ENCODE assay signal across 9 mouse cellular contexts in the genomic region with DNA sequence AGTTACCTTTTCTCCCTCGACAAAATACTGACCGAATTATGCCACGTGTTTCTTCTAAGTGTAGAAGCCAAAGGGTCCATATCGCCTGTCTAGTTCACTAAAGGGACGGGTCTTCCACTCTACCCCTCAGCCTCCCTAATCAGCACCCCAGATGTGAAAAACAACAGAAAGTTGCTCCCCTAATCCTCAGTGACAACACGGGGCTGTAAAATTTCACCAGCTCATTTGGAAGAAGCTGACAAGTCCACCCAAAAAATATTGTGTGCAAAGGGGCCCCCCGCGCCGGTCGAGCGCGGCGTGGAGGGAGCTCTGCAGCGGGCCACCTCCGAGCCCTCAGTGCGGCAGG. TPM values are rescaled to one million over a fixed set of nuclear protein-coding genes. Genes with fewer than 3 reads are reported as not detected.
DNase-seq lines count a peak whose midpoint lies in the region; ATAC-seq and TF ChIP-seq lines count a peak whose summit lies in the region.
"Had no signal": no experiment of that assay in that cellular context is flagged by ENCODE, and none has a peak within 500 bp of the region (broad histone marks: within the 10 kb centered on the region; RNA-seq: fewer than 3 reads in every experiment).

No protein-coding gene starts in this region.

- WGBS in heart, embryonic 15.5 days = 10% methylated on average over 16 of the region's 16 CpGs
- WGBS in hindbrain, embryonic 13.5 days = 31% methylated on average over 16 of the region's 16 CpGs
- 21% methylated on average over 16 of the region's 16 CpGs for WGBS in midbrain, embryonic 14.5 days

- H3K4me3 ChIP-seq in heart, embryonic 15.5 days = peak overlapping the region; percentile 62
- peak overlapping the region; percentile 46; the same call in 1 of the 2 replicates for H3K4me3 ChIP-seq in cortical plate, adult 2 months (ENCODE audit: insufficient read depth, low read length)
- peak overlapping the region; percentile 55 for H3K4me3 ChIP-seq in hindbrain, embryonic 13.5 days
- peak overlapping the region; percentile 51 for H3K4me3 ChIP-seq in midbrain, embryonic 14.5 days (replicated peaks; ENCODE audit: low read depth, low read length)

- no peak overlapping the region for H3K27ac ChIP-seq in heart, embryonic 15.5 days
- H3K27ac ChIP-seq in cortical plate, adult 2 months (ENCODE audit: insufficient read depth, low read length) = no peak overlapping the region
- peak overlapping the region; percentile 82 for H3K27ac ChIP-seq in hindbrain, embryonic 13.5 days
- peak overlapping the region; percentile 85 for H3K27ac ChIP-seq in midbrain, embryonic 14.5 days (replicated peaks; ENCODE audit: low read depth, low read length)

- peaks cover 15% of the 10 kb centered on the region for H3K27me3 ChIP-seq in heart, embryonic 15.5 days
- no peaks in the 10 kb centered on the region for H3K27me3 ChIP-seq in hindbrain, embryonic 13.5 days
- no peaks in the 10 kb centered on the region for H3K27me3 ChIP-seq in midbrain, embryonic 14.5 days (ENCODE audit: control insufficient read depth, insufficient read depth, low read length)

- TF ChIP-seq CTCF in cortical plate, adult 2 months (IDR thresholded peaks at IDR 0.05; ENCODE audit: extremely low read depth, insufficient read depth, low read length) = no peak

- intact Hi-C loops in heart, postnatal 36 days (cut with DNase I) = no loop called here

- no peaks in the 10 kb centered on the region for H3K9me3 ChIP-seq in heart, embryonic 15.5 days (replicated peaks)
- no peaks in the 10 kb centered on the region for H3K9me3 ChIP-seq in hindbrain, embryonic 13.5 days
- no peaks in the 10 kb centered on the region for H3K9me3 ChIP-seq in midbrain, embryonic 14.5 days (ENCODE audit: control insufficient read depth, low read length)

- H3K9ac ChIP-seq in heart, embryonic 15.5 days = peak overlapping the region; percentile 44
- H3K9ac ChIP-seq in hindbrain, embryonic 13.5 days = peak overlapping the region; percentile 75
- H3K9ac ChIP-seq in midbrain, embryonic 14.5 days (replicated peaks; ENCODE audit: low read length) = peak overlapping the region; percentile 69; the same call in 1 of the 2 replicates

- ATAC-seq in heart, embryonic 15.5 days (replicated peaks; ENCODE audit: insufficient number of reproducible peaks, insufficient read depth, low FRiP score, low read depth) = no peak
- ATAC-seq in hindbrain, embryonic 13.5 days (ENCODE audit: low FRiP score) = peak; percentile 38
- ATAC-seq in midbrain, embryonic 14.5 days (ENCODE audit: low FRiP score, low TSS enrichment) = peak; percentile 5; the same call in 1 of the 2 replicates

- peak overlapping the region; percentile 75 for H3K4me2 ChIP-seq in heart, embryonic 15.5 days
- H3K4me2 ChIP-seq in hindbrain, embryonic 13.5 days = peak overlapping the region; percentile 56
- H3K4me2 ChIP-seq in midbrain, embryonic 14.5 days (ENCODE audit: low read length) = peak overlapping the region; percentile 53

- DNase-seq in heart, postnatal 36 days = no peak
- DNase-seq in midbrain, embryonic 14.5 days = no peak
- no peak for DNase-seq in cerebellum, postnatal 36 days
- DNase-seq in cerebellum, adult 11 months = no peak
- DNase-seq in kidney, postnatal 25 days = no peak

- no peaks in the 10 kb centered on the region for H3K4me1 ChIP-seq in heart, embryonic 15.5 days (replicated peaks)
- H3K4me1 ChIP-seq in cortical plate, adult 2 months (ENCODE audit: control insufficient read depth, insufficient read depth, low read length) = no peaks in the 10 kb centered on the region
- peaks cover 7% of the 10 kb centered on the region; the same call in 1 of the 2 replicates for H3K4me1 ChIP-seq in hindbrain, embryonic 13.5 days (replicated peaks)
- no peaks in the 10 kb centered on the region for H3K4me1 ChIP-seq in midbrain, embryonic 14.5 days (ENCODE audit: control insufficient read depth, insufficient read depth, low read length)

- H3K36me3 ChIP-seq in heart, embryonic 15.5 days = no peaks in the 10 kb centered on the region
- H3K36me3 ChIP-seq in hindbrain, embryonic 13.5 days = no peaks in the 10 kb centered on the region
- H3K36me3 ChIP-seq in midbrain, embryonic 14.5 days (ENCODE audit: control insufficient read depth, insufficient read depth, low read length) = no peaks in the 10 kb centered on the region

- no peak for TF ChIP-seq POLR2A in cortical plate, adult 2 months (IDR thresholded peaks at IDR 0.05; ENCODE audit: extremely low read depth, insufficient read depth, low read length)

RNA-seq across cellular contexts. Expression of gene Gm7073, which starts 8.0 kb away (rescaled TPM):
- not detected in 2 replicates for polyA plus RNA-seq in heart, embryonic 15.5 days (2015; fragmentation: Nextera tagmentation; extraction: Ambion mirVana)
- not detected for total RNA-seq in heart, postnatal 36 days (2021)
- polyA plus RNA-seq in cortical plate, adult 2 months (2012; rRNA removed) = not detected in 2 replicates
- polyA plus RNA-seq in hindbrain, embryonic 13.5 days (2015; fragmentation: Nextera tagmentation; extraction: Ambion mirVana) = not detected in 2 replicates
- not detected in 2 replicates for polyA plus RNA-seq in midbrain, embryonic 14.5 days (2014; fragmentation: Nextera tagmentation; extraction: Ambion mirVana)
- total RNA-seq: MEL had no signal

RNA-seq across cellular contexts. Expression of gene Atp11c, which starts 45.4 kb away (rescaled TPM):
- polyA plus RNA-seq in heart, embryonic 15.5 days (2015; fragmentation: Nextera tagmentation; extraction: Ambion mirVana) = 2.9 and 3.8 TPM in 2 replicates
- 1 to 10 TPM; 7.1 to 7.3 TPM for total RNA-seq in heart, postnatal 36 days (2021)
- 5.6 and 5.9 TPM in 2 replicates for polyA plus RNA-seq in cortical plate, adult 2 months (2012; rRNA removed)
- polyA plus RNA-seq in hindbrain, embryonic 13.5 days (2015; fragmentation: Nextera tagmentation; extraction: Ambion mirVana) = 14.3 and 14.8 TPM in 2 replicates
- 16.3 and 18.1 TPM in 2 replicates for polyA plus RNA-seq in midbrain, embryonic 14.5 days (2014; fragmentation: Nextera tagmentation; extraction: Ambion mirVana)

Comparison
In these comparisons a context has a peak if more than half of its experiments do, and no peak if none do; other contexts are left out.
1. H3K27ac ChIP-seq: peak in hindbrain, embryonic 13.5 days (single experiment) and midbrain, embryonic 14.5 days (single experiment); none in heart, embryonic 15.5 days (single experiment) and cortical plate, adult 2 months (single experiment).
2. Peak in every context shown above with its lines, with median percentiles within 50 percentile points of each other: H3K4me2 ChIP-seq, H3K4me3 ChIP-seq and H3K9ac ChIP-seq.